Mouse (Mus musculus) midbrain, postnatal 0 days (tissue): ENCODE data around the gene Podxl. TPM values are rescaled to one million over a fixed set of nuclear protein-coding genes. Genes with fewer than 3 reads are reported as not detected.

Experiments used
- ATAC-seq: fragments of 200-750 bp; cut with Nextera tagmentation; 2 replicates; pipeline ENCODE4 v1.8.0; 2017; ENCODE audit warnings: moderate number of reproducible peaks, mild to moderate bottlenecking, moderate TSS enrichment, moderate library complexity; ENCODE audit not compliant: low FRiP score
- DNase-seq: peaks from one replicate; pipeline ENCODE4 v3.0.0-alpha.2; 2015; ENCODE audit warnings: low spot score
- H3K27ac ChIP-seq: fragments of 300-500 bp; sonication (generic); 2 replicates; pipeline ENCODE4 v1.5.1; 2014; ENCODE audit warnings: low read depth, mild to moderate bottlenecking, low read length, mixed read lengths
- H3K27me3 ChIP-seq: fragments of 300-500 bp; sonication (generic); 2 replicates; pipeline ENCODE4 v1.6.1; 2014; ENCODE audit warnings: low read length, control low read depth, mixed read lengths; ENCODE audit not compliant: insufficient read depth
- H3K36me3 ChIP-seq: fragments of 300-500 bp; sonication (generic); 2 replicates; pipeline ENCODE4 v1.6.1; 2014; ENCODE audit warnings: low read length, control low read depth, mixed read lengths; ENCODE audit not compliant: insufficient read depth
- H3K4me1 ChIP-seq: fragments of 300-500 bp; sonication (generic); 2 replicates; pipeline ENCODE4 v1.6.1; 2014; ENCODE audit warnings: mild to moderate bottlenecking, control low read depth, antibody characterized with exemption, low read length, mixed read lengths; ENCODE audit not compliant: insufficient read depth
- H3K4me2 ChIP-seq: fragments of 300-500 bp; sonication (generic); 2 replicates; pipeline ENCODE4 v1.6.1; 2014; ENCODE audit warnings: low read depth, mild to moderate bottlenecking, low read length, mixed read lengths; ENCODE audit not compliant: poor library complexity, severe bottlenecking
- H3K4me3 ChIP-seq: fragments of 300-500 bp; sonication (generic); 2 replicates; pipeline ENCODE4 v1.5.1; 2014; ENCODE audit warnings: low read depth, mild to moderate bottlenecking, low read length, moderate library complexity
- H3K9ac ChIP-seq: fragments of 300-500 bp; sonication (generic); replicated peaks from 2 replicates; pipeline ENCODE4 v1.6.1; 2014; ENCODE audit warnings: mild to moderate bottlenecking, low read length, moderate library complexity, mixed read lengths; ENCODE audit not compliant: poor library complexity, severe bottlenecking
- H3K9me3 ChIP-seq: fragments of 300-500 bp; sonication (generic); 2 replicates; pipeline ENCODE4 v1.6.1; 2016; ENCODE audit warnings: low read length, control low read depth
- CTCF ChIP-seq: IDR thresholded peaks from 2 replicates; pipeline ENCODE4 v1.5.1; 2016; ENCODE audit warnings: antibody characterized with exemption, mild to moderate bottlenecking
- WGBS: fragments of 180-500 bp; shearing (Covaris S2); extraction: QIAGEN DNeasy Blood & Tissue Kit; methylation state at CpG from one replicate; pipeline ENCODE4 v1.1.7; 2014; 5-methylcytosine and 5-hydroxymethylcytosine counted together
- polyA plus RNA-seq: library from polyadenylated mRNA; unstranded; fragments of >200 nt; fragmentation: Nextera tagmentation; extraction: Ambion mirVana; gene quantifications from 2 replicates; pipeline ENCODE4 v1.2.1, GENCODE M21; 2015
- total RNA-seq: library from RNA; depleted of rRNA; stranded (reverse); fragments of >200 nt; gene quantifications from 2 replicates; pipeline ENCODE4 v1.2.3, GENCODE M21; 2014

The Podxl gene
- total and polyA plus RNA-seq, 2 experiments from 2014 or later: 6.0 to 15.1 TPM

GRCm38 (mm10) chr6:31524647-31525046 is 39.1 kb downstream of the Podxl start:
- H3K9me3 ChIP-seq: no peaks in the 10 kb centered on the region
- H3K4me2 ChIP-seq: no peak overlapping the region
- no peak for DNase-seq
- 91% methylated on average over 8 of the region's 8 CpGs for WGBS
- H3K4me3 ChIP-seq: no peak overlapping the region
- no peak for TF ChIP-seq CTCF
- H3K36me3 ChIP-seq: 0 out of 2 replicates have a peak, but pooled peaks cover 6% of the 10 kb centered on the region
- ATAC-seq: no peak
- no peak overlapping the region for H3K9ac ChIP-seq
- no peak overlapping the region for H3K27ac ChIP-seq
- no peaks in the 10 kb centered on the region for H3K27me3 ChIP-seq
- H3K4me1 ChIP-seq: peaks cover 5% of the 10 kb centered on the region; the same call in 1 of the 2 replicates

GRCm38 (mm10) chr6:31524121-31524520 is 39.7 kb downstream of the Podxl start:
- Histone ChIP-seq H3K9me3 (no peaks in the 10 kb centered on the region), H3K36me3 (0 out of 2 replicates have a peak, but pooled peaks cover 6% of the 10 kb centered on the region), H3K9ac (no peak overlapping the region), H3K27ac (no peak overlapping the region), H3K4me2 (no peak overlapping the region), H3K4me1 (peaks cover 5% of the 10 kb centered on the region; the same call in 1 of the 2 replicates), H3K4me3 (no peak overlapping the region), H3K27me3 (no peaks in the 10 kb centered on the region)
- no peak for ATAC-seq
- TF ChIP-seq CTCF: no peak
- WGBS: 95% methylated on average over 13 of the region's 13 CpGs
- no peak for DNase-seq

DNA sequence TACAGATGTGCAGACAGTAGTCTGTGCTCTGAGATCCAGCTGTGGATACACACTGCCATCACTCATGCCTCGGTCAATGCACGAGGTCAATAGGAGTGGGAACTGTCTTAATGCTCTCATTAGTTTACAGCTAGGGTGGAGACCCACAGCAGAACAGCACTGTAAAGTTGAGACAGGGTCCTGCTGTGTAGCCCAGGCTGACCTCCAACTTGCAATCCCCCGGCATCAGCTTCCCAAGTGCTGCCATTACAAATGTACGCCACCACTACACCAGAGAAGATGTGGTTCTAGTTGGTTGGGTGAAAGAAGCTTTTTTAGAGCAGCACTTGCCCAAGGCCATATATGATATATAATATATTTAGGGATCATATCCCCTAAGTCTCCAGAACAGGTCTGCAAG is 40.1 kb downstream of the Podxl start:
- no peak for TF ChIP-seq CTCF
- peaks cover 5% of the 10 kb centered on the region; the same call in 1 of the 2 replicates for H3K4me1 ChIP-seq
- 0 out of 2 replicates have a peak, but pooled peaks cover 6% of the 10 kb centered on the region for H3K36me3 ChIP-seq
- H3K9me3 ChIP-seq: no peaks in the 10 kb centered on the region
- no peak overlapping the region for H3K9ac ChIP-seq
- 90% methylated on average over 4 of the region's 4 CpGs for WGBS
- no peak for DNase-seq
- peak overlapping the region; percentile 51; the same call in 1 of the 2 replicates for H3K27ac ChIP-seq
- H3K4me3 ChIP-seq: no peak overlapping the region
- H3K4me2 ChIP-seq: no peak overlapping the region
- no peak for ATAC-seq
- H3K27me3 ChIP-seq: no peaks in the 10 kb centered on the region

DNA sequence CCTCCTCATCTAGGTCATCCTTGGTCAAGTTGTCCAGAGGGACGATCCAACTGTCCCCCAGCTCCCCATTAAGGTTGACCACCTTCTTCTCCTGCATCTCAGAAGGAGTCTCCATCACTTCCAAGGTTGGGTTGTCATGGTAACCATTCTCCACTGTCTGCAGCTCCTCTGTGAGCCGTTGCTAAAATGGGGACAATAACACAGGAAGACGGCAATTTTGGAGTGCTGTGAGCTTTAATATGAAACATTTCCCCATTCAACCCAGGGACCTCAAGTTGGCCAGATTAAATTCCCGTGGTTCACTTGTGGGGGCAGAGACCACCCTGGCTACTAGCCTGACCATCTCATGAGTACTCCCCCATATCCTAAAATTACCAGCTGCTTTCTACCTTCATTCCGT is 40.7 kb downstream of the Podxl start:
- TF ChIP-seq CTCF: no peak
- Histone ChIP-seq H3K9ac (no peak overlapping the region), H3K9me3 (no peaks in the 10 kb centered on the region), H3K36me3 (0 out of 2 replicates have a peak, but pooled peaks cover 6% of the 10 kb centered on the region), H3K4me1 (peaks cover 5% of the 10 kb centered on the region; the same call in 1 of the 2 replicates), H3K27me3 (no peaks in the 10 kb centered on the region), H3K4me3 (no peak overlapping the region), H3K27ac (peak overlapping the region; percentile 51), H3K4me2 (no peak overlapping the region)
- peak; percentile 60 for DNase-seq
- ATAC-seq: no peak
- WGBS: 33% methylated on average over 5 of the region's 5 CpGs

DNA sequence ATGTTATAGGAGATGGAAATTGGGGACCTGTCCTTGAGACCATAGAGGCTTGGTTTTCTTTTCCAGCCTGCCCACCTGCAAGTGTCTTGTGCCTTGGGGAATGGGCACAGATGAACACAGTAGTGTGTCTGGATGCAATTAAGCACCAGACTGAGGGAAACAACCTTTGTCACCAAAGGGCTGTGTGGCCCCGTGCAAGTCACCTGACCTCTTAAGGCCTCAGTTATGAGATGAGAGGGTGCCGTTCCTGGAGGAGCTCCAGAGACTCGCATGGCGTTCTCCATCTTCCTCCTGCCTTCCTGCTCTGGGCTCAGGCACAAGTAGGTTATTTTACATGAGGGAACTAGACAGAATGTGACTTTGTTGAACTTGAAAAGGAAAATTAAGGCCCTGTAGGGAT is 41.3 kb downstream of the Podxl start:
- Histone ChIP-seq H3K36me3 (0 out of 2 replicates have a peak, but pooled peaks cover 6% of the 10 kb centered on the region), H3K9me3 (no peaks in the 10 kb centered on the region), H3K9ac (no peak overlapping the region), H3K27me3 (no peaks in the 10 kb centered on the region), H3K4me1 (peaks cover 5% of the 10 kb centered on the region; the same call in 1 of the 2 replicates), H3K4me3 (no peak overlapping the region), H3K27ac (peak overlapping the region; percentile 51; the same call in 1 of the 2 replicates), H3K4me2 (no peak overlapping the region)
- no peak for ATAC-seq
- TF ChIP-seq CTCF: no peak
- 87% methylated on average over 4 of the region's 4 CpGs for WGBS
- no peak for DNase-seq

DNA sequence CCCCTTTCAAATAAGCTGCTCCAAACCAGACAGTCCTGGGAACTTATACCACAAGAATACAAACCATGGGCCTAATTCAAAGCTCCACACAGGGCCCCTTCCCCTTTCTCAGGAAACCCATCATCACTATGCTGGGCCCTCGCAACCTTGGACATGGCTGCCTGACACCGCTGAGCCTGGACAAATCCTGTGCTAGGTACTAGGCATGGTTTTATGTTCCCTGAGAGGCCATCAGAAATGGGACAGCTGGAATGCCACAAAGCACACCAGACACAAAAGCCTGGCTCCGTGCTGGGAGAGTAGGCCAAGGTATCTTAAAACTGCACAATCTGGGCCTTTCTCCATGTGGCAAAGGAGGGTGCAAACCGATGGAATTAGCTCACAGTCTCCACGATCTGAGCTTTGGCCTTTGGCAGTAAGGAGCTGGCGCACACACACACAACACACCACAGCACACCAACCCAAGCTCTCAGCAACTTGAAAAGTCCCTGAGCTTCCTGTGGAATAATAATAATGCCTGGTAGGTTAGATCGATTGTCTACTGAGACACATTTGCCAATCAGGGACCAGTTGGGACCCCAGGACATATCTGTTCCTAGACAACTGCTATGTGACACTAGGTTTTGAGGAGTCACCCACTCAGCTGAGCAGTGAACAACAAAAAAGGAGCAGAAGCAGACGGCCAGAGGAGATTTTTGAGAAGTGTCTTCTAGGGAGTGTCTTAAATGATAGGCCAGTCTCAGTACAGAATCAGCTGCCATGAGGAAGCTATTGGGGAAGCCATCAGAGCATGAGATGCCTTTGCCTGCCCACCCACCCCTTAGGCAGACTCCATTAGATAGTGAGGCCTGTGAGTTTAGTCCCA is 42.1 kb downstream of the Podxl start:
- H3K27ac ChIP-seq: no peak overlapping the region

More for the DNA sequence above, 42.1 kb downstream of the Podxl start:
- Histone ChIP-seq H3K36me3 (0 out of 2 replicates have a peak, but pooled peaks cover 6% of the 10 kb centered on the region), H3K4me3 (no peak overlapping the region), H3K4me1 (peaks cover 5% of the 10 kb centered on the region; the same call in 1 of the 2 replicates), H3K9me3 (no peaks in the 10 kb centered on the region), H3K4me2 (no peak overlapping the region), H3K9ac (no peak overlapping the region), H3K27me3 (no peaks in the 10 kb centered on the region)
- no peak for DNase-seq
- no peak for TF ChIP-seq CTCF
- no peak for ATAC-seq
- WGBS: 77% methylated on average over 8 of the region's 8 CpGs
